Mouse (Mus musculus): Measurements from ENCODE around the gene Nfyb. TPM values are rescaled to one million over a fixed set of nuclear protein-coding genes. Genes with fewer than 3 reads are reported as not detected.

The Nfyb gene
- polyA plus RNA-seq, 1 experiment = 3.6 TPM

GRCm38 (mm10) chr10:82741876-82742275, 22.1 kb downstream of the Nfyb start:
- TF ChIP-seq TAL1 (IDR thresholded peaks at IDR 0.05; ENCODE audit: low read length) = no peak
- no peak for TF ChIP-seq GATA1 (IDR thresholded peaks at IDR 0.05; ENCODE audit: low read length)
- H3K36me3 ChIP-seq (ENCODE audit: control insufficient read depth) = peaks cover 64% of the 10 kb centered on the region
- peaks cover under 1% of the 10 kb centered on the region; the same call in 1 of the 2 replicates for H3K4me1 ChIP-seq (ENCODE audit: control insufficient read depth)
- no peak overlapping the region for H3K4me3 ChIP-seq (replicated peaks)
- H3K9me3 ChIP-seq (ENCODE audit: control insufficient read depth, low read length) = no peaks in the 10 kb centered on the region
- H3K27me3 ChIP-seq (ENCODE audit: control insufficient read depth) = no peaks in the 10 kb centered on the region

DNA sequence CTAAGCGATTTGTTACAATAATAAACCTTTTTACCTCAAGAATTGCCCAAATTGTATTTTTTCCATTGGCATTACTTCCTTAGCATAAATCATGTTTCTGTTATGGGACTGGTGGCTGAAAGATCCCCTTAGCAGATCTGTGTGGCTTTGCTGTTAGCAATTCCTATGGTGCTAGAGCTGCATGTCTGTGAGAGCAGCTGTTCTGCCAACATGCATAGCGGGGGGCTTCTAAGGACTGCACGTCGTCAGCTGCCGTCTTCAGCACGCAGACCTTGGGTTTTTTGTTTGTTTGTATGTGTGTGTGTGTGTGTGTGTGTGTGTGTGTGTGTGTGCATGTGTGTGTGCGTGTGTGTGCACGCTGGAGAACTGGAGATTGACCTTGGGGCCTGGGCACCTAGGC, 22.6 kb downstream of the Nfyb start:
- Histone ChIP-seq H3K4me3 (replicated peaks) (no peak overlapping the region), H3K36me3 (ENCODE audit: control insufficient read depth) (peaks cover 61% of the 10 kb centered on the region)

GRCm38 (mm10) chr10:82699296-82699941, 64.5 kb downstream of the Nfyb start:
- Histone ChIP-seq H3K36me3 (ENCODE audit: control insufficient read depth) (peaks cover 12% of the 10 kb centered on the region), H3K4me1 (ENCODE audit: control insufficient read depth) (peaks cover 36% of the 10 kb centered on the region), H3K27me3 (ENCODE audit: control insufficient read depth) (no peaks in the 10 kb centered on the region), H3K9me3 (ENCODE audit: control insufficient read depth, low read length) (no peaks in the 10 kb centered on the region), H3K4me3 (replicated peaks) (peak overlapping the region; percentile 100)
- TF ChIP-seq TAL1 (IDR thresholded peaks at IDR 0.05; ENCODE audit: low read length) = no peak
- TF ChIP-seq GATA1 (IDR thresholded peaks at IDR 0.05; ENCODE audit: low read length) = no peak

More for the DNA sequence above, 22.6 kb downstream of the Nfyb start:
- TF ChIP-seq TAL1 (IDR thresholded peaks at IDR 0.05; ENCODE audit: low read length) (no peak), GATA1 (IDR thresholded peaks at IDR 0.05; ENCODE audit: low read length) (no peak)
- H3K9me3 ChIP-seq (ENCODE audit: control insufficient read depth, low read length) = no peaks in the 10 kb centered on the region
- H3K27me3 ChIP-seq (ENCODE audit: control insufficient read depth) = no peaks in the 10 kb centered on the region
- no peaks in the 10 kb centered on the region for H3K4me1 ChIP-seq (ENCODE audit: control insufficient read depth)

- TF ChIP-seq TAL1 (IDR thresholded peaks at IDR 0.05; ENCODE audit: low read length) = no peak
- no peak for TF ChIP-seq GATA1 (IDR thresholded peaks at IDR 0.05; ENCODE audit: low read length)
Observed at GRCm38 (mm10) chr10:82698712-82699261, 65.2 kb downstream of the Nfyb start.

More at GRCm38 (mm10) chr10:82698712-82699261, 65.2 kb downstream of the Nfyb start:
- peaks cover 36% of the 10 kb centered on the region for H3K4me1 ChIP-seq (ENCODE audit: control insufficient read depth)
- no peaks in the 10 kb centered on the region for H3K9me3 ChIP-seq (ENCODE audit: control insufficient read depth, low read length)
- peak overlapping the region; percentile 100 for H3K4me3 ChIP-seq (replicated peaks)
- peaks cover 9% of the 10 kb centered on the region for H3K36me3 ChIP-seq (ENCODE audit: control insufficient read depth)
- no peaks in the 10 kb centered on the region for H3K27me3 ChIP-seq (ENCODE audit: control insufficient read depth)

Other genes with a start within 250 kb of the Nfyb start
- 0.70 and 0.98 TPM in 2 replicates for gene 1190007I07Rik, start 140.9 kb downstream of the Nfyb start, polyA plus RNA-seq (2012)
- 0.22 and 0.24 TPM in 2 replicates for gene Tdg, start 134.3 kb downstream of the Nfyb start, polyA plus RNA-seq (2012)
- 0.01 TPM in 1 of 2 replicates, not detected in the other for gene Glt8d2, start 73.5 kb downstream of the Nfyb start, polyA plus RNA-seq (2012)
- 0.10 and 0.13 TPM in 2 replicates for gene Hcfc2, start 68.0 kb downstream of the Nfyb start, polyA plus RNA-seq (2012)
- 7.5 and 8.7 TPM in 2 replicates for gene Txnrd1, start 69.8 kb upstream of the Nfyb start, polyA plus RNA-seq (2012)
- gene Eid3, start 102.5 kb upstream of the Nfyb start, polyA plus RNA-seq (2012) = 0.13 and 0.26 TPM in 2 replicates
- gene Chst11, start 221.4 kb upstream of the Nfyb start, polyA plus RNA-seq (2012) = 0.61 and 0.73 TPM in 2 replicates